Mouse (Mus musculus) embryonic fibroblast, embryonic 13.5 days (primary cell): ENCODE data around the gene Tomm20. TPM values are rescaled to one million over a fixed set of nuclear protein-coding genes. Genes with fewer than 3 reads are reported as not detected.
"Not testable (repeated sequence)": the region's sequence is repeated elsewhere in the genome, so short reads cannot be mapped to it uniquely, and the experiment has no call there.

Experiments used
- H3K27ac ChIP-seq: 2 replicates; pipeline ENCODE4 v1.5.1; 2012; ENCODE audit warnings: low read length, control low read depth, inconsistent platforms; ENCODE audit not compliant: insufficient read depth
- H3K4me1 ChIP-seq: 2 replicates; pipeline ENCODE4 v1.6.1; 2011; ENCODE audit warnings: low read length; ENCODE audit not compliant: control insufficient read depth, insufficient read depth
- H3K4me3 ChIP-seq: 2 replicates; pipeline ENCODE4 v1.5.1; 2011; ENCODE audit warnings: mild to moderate bottlenecking, control low read depth, low read length; ENCODE audit not compliant: insufficient read depth
- CTCF ChIP-seq: IDR thresholded peaks from 2 replicates; pipeline ENCODE4 v1.5.1; 2011; ENCODE audit warnings: mild to moderate bottlenecking, control low read depth, low read length, moderate library complexity, borderline replicate concordance; ENCODE audit not compliant: insufficient read depth
- POLR2A ChIP-seq: IDR thresholded peaks from 2 replicates; pipeline ENCODE4 v1.6.1; 2011; ENCODE audit warnings: low read depth, mild to moderate bottlenecking, control low read depth, low read length, moderate library complexity
- polyA plus RNA-seq: library from polyadenylated mRNA; stranded (reverse); fragments of >200 nt; gene quantifications from 2 replicates; pipeline ENCODE4 v1.2.4, GENCODE M21; 2011; ENCODE audit warnings: low read depth; ENCODE audit not compliant: missing spikeins, insufficient read length

The Tomm20 gene
- polyA plus RNA-seq, 1 experiment: 193 TPM

DNA sequence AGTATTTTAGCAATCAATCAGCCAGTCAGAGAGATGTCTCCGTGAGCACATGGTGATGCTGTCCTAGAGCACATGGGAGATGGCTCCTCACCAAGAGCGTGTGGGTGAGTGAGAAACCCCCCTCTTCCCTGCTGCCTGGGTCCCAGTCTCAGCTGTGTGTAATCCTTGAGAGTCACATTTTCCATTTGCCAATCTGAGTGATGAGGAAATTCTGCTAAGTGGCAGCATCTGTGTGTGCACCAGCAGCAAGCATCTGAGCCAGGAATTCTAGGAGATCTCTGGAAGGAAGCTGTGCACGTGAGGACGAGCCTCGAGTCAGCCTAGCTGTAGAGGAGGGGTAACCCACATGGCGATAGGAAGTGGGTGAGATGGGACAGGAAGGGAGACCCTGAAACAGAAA, 50.5 kb downstream of the Tomm20 start:
- TF ChIP-seq POLR2A (no peak), CTCF (no peak)
- H3K4me3 ChIP-seq: no peak overlapping the region
- no peak overlapping the region for H3K27ac ChIP-seq
- H3K4me1 ChIP-seq: no peaks in the 10 kb centered on the region

- TF ChIP-seq POLR2A (no peak), CTCF (no peak)
- H3K4me1 ChIP-seq: peaks cover 17% of the 10 kb centered on the region
- H3K27ac ChIP-seq: peak overlapping the region; percentile 95
- H3K4me3 ChIP-seq: no peak overlapping the region
These were observed 58.0 kb downstream of the Tomm20 start for GRCm38 (mm10) chr8:126887639-126888006.

- Histone ChIP-seq H3K27ac (peak overlapping the region; percentile 95), H3K4me3 (no peak overlapping the region), H3K4me1 (peaks cover 17% of the 10 kb centered on the region)
- TF ChIP-seq POLR2A (no peak), CTCF (no peak)
These were observed 58.7 kb downstream of the Tomm20 start for GRCm38 (mm10) chr8:126886741-126887638.

DNA sequence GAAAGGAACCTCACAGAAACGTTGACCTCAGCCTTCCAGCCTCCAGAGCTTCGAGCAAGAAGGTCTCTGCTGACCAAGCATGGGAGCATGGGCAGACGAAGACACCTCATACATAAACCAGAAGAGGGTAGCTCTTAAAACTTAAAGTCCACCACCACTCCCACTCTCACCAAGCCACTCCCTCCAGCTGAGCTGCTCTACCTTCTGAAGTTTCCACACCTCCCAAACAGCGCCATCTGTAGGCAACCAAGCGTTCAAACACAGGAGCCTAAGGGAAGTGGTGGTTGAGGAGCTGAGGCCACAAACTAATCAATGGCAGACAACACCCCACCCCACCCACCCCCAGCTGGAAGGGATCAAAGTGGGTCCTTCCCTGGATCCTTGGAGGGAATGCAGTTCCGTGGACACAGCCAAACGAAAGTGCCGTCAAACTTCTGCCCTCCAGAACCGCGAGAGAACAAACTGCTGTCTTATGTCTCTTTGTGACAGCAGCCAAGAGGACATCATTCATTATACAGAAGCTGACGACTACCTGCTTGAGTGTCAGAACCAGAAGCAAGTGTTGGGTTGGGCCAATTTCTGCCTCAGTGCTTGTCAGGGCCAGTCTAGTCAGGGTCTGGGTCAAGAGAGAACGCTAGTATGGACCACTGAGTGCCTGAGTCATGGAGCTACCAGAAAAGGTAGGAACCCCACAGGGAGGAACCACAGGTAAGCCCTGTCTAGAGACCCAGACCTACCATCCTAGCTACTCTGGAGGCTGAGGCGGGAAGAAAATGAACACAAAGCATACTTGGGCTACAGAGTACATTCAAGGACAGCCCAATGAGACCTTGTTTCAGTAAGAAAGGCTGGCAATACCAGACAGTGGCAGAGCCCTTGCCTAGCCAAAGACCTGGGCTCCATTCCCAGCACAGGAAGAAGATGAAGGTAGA, 59.8 kb downstream of the Tomm20 start:
- Histone ChIP-seq H3K27ac (peak overlapping the region; percentile 95), H3K4me3 (no peak overlapping the region), H3K4me1 (peaks cover 21% of the 10 kb centered on the region)
- TF ChIP-seq POLR2A: no peak
- peak; percentile 22; the same call in 1 of the 2 replicates for TF ChIP-seq CTCF

DNA sequence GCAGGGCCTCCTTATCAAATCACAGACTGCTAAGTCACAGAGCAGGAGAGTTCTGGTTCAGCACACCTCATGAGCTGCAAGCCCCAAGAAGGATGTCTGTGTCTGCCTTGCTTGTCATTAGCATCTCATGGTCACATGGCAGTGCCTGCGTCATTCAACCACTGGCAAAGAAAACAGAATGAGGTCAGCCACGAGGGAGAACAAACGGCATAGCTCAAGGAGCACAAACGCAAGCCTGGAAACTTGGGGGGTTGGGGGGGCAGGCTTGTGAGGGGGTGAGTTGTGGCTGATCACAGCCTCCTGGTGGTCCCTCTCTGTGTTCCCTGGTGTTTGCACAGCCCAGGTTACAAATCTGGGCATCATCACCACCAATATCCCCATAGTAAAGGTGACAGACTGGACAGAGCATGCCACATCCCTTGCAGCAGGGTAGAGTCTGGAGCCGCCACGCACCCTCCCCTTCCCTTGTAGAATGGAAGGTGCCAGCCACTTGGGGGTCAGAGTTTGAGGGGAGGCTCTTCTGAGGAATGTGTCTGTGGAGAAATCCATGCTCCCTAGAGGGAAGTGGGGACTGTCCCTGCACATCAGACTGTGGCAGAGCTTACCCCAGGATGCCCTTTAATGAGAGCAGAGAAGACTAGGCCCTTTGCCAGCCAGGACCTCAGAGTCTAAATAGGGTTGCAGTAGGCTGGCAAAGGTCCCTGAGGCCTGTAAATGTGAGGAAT, 61.3 kb downstream of the Tomm20 start:
- peaks cover 21% of the 10 kb centered on the region for H3K4me1 ChIP-seq
- TF ChIP-seq CTCF (no peak), POLR2A (no peak)
- no peak overlapping the region for H3K4me3 ChIP-seq
- H3K27ac ChIP-seq: no peak overlapping the region

DNA sequence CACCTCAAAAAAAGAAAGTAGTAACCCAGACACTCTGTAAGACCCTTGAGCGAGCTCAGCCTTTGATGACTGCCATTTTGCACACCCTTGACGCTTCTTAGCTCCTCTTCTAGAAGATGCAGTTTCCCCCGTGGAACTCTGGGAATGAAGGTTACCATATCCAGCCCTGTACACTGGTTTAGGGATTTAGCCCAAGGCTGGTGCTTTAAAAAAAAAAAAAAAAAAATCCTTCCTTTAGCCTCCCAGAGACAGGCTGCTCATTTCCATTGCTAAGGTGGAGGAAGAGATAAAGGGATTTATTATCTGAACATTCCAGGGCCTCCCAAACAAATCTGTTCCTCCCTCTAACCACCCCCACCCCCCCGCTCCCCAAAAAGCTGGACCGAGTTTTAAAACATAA, 61.9 kb downstream of the Tomm20 start:
- Histone ChIP-seq H3K27ac (no peak overlapping the region), H3K4me1 (peaks cover 21% of the 10 kb centered on the region), H3K4me3 (no peak overlapping the region)
- TF ChIP-seq POLR2A: no peak
- TF ChIP-seq CTCF: no peak

DNA sequence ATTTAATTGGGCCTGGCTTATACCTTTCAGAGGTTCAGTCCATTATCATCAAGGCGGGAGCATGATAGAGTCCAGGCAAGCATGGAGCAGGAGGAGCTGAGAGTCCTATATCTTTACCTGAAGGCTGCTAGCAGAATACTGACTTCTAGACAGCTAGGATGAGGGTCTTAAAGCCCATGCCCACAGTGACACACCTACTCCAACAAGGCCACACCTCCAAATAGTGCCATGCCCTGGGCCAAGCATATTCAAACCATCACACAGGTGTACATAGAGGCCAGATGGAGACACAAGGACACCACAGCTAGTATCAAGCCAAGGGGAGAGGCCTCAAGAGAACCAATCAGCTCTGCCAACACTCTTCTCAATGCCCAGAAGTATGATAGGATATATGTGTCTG, 63.1 kb downstream of the Tomm20 start:
- not testable (repeated sequence) for H3K4me3 ChIP-seq
- Histone ChIP-seq H3K4me1 (peaks cover 19% of the 10 kb centered on the region), H3K27ac (0 out of 2 replicates have a peak overlapping the region, but pooled peaks have one; percentile 42)

- Histone ChIP-seq H3K4me3 (no peak overlapping the region), H3K27ac (peak overlapping the region; percentile 43; the same call in 1 of the 2 replicates), H3K4me1 (peaks cover 17% of the 10 kb centered on the region)
- no peak for TF ChIP-seq CTCF
- no peak; the same call in 1 of the 2 replicates for TF ChIP-seq POLR2A
These were observed 64.0 kb downstream of the Tomm20 start for GRCm38 (mm10) chr8:126881641-126882140.

Other genes with a start within 250 kb of the Tomm20 start
- 20.9 and 21.3 TPM in 2 replicates for gene Rbm34, start 25.2 kb upstream of the Tomm20 start, polyA plus RNA-seq
- gene Pard3, start 118.0 kb upstream of the Tomm20 start, polyA plus RNA-seq: 30.9 and 34.4 TPM in 2 replicates